Mouse (Mus musculus): ENCODE data around the gene Ceacam16. TPM values are rescaled to one million over a fixed set of nuclear protein-coding genes. Genes with fewer than 3 reads are reported as not detected.

Gene Ceacam16
- not detected in 2 replicates for polyA plus RNA-seq (2014; fragmentation: Nextera tagmentation; extraction: Ambion mirVana)

DNA sequence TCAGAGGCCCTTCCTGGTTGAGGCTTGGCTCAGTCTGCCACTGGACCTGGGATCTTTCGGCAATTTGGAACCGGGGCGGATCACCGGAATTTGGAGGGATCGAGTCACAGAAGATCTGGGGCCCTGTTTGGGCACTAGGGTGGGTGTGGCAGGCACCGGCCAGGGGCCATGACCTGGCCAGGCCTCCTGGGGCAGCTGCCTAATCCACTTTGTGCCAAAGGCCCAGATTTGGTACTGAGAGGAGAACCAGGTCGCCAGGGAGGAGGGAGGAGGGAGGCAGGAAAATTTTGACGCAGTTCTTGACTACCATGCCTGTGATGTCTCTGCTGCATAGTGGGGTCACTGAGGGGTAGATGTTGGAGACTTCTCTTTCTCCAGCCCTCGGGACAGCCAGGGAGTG is at the start of gene Ceacam16:
Gene Ceacam16 (minus strand): TSS at position 101 of the 400 bp plus-strand sequence.
- Histone ChIP-seq H3K27ac (replicated peaks; ENCODE audit: low read depth, low read length) (no peak within 1 kb of the TSS), H3K4me1 (ENCODE audit: control insufficient read depth, insufficient read depth, low read length) (no peaks in the 10 kb centered on the region), H3K27me3 (replicated peaks; ENCODE audit: control insufficient read depth, insufficient read depth, low read length) (no peaks in the 10 kb centered on the region), H3K4me3 (ENCODE audit: low read depth, low read length) (no peak within 1 kb of the TSS), H3K9me3 (ENCODE audit: control insufficient read depth, low read length) (no peaks in the 10 kb centered on the region), H3K4me2 (ENCODE audit: low read depth, low read length) (no peak within 1 kb of the TSS), H3K9ac (ENCODE audit: low read depth, low read length) (no peak within 1 kb of the TSS), H3K36me3 (ENCODE audit: control insufficient read depth, insufficient read depth, low read length) (no peaks in the 10 kb centered on the region)
- ATAC-seq (ENCODE audit: low read depth) (no peak), DNase-seq (ENCODE audit: low spot score) (no peak)
- 74% methylated on average over 9 of the region's 9 CpGs for WGBS

DNA sequence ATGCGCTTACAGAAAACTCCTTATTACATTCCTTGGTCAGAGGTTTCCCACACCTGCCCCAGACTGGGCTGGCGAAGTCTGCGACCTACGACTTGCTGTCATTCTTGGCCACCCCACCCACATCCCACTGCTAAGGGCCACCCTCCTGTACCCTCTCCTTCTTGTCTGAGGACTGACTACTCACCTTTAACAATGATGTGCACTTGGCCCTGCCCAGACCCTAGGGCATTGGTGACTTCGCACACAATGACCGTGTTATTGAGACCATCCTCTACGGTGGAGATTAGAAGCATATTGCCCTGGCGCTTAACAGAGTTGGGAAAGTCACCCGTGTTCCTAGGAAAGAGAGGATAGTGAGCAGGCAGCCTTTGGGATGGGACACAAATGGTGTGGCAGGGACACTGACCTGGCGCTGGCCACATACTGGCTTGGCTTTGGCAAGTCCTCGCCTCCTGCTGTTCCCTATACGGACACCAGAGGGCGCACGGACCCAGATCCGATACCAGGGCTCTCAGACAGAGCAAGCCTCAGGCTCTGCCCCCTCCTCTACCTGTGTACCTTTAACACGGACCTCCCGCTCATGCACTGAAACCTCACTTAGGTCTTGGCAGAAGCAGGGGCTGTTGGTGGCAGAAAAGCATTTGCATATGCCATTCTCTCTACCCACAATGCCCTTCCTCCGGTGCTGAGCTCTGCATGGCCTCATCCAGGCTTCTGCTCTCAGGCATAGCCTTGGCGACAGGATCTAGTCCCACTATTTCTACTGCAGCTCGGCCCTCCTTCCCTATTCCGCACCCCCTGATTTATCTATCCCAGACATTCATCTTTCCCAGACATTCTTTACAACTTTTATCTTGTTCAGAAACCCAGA is 49.6 kb upstream of the Ceacam16 start:
- WGBS: 55% methylated on average over 21 of the region's 21 CpGs
- H3K27me3 ChIP-seq (replicated peaks; ENCODE audit: control insufficient read depth, insufficient read depth, low read length): no peaks in the 10 kb centered on the region
- ATAC-seq (ENCODE audit: low read depth) (peak; percentile 75), DNase-seq (ENCODE audit: low spot score) (peak; percentile 57)
- no peak overlapping the region for H3K4me2 ChIP-seq (ENCODE audit: low read depth, low read length)
- no peak overlapping the region for H3K4me3 ChIP-seq (ENCODE audit: low read depth, low read length)
- H3K4me1 ChIP-seq (ENCODE audit: control insufficient read depth, insufficient read depth, low read length): no peaks in the 10 kb centered on the region
- no peak overlapping the region for H3K9ac ChIP-seq (ENCODE audit: low read depth, low read length)
- no peak overlapping the region for H3K27ac ChIP-seq (replicated peaks; ENCODE audit: low read depth, low read length)
- peaks cover 8% of the 10 kb centered on the region for H3K9me3 ChIP-seq (ENCODE audit: control insufficient read depth, low read length)
- H3K36me3 ChIP-seq (ENCODE audit: control insufficient read depth, insufficient read depth, low read length): peaks cover 56% of the 10 kb centered on the region

DNA sequence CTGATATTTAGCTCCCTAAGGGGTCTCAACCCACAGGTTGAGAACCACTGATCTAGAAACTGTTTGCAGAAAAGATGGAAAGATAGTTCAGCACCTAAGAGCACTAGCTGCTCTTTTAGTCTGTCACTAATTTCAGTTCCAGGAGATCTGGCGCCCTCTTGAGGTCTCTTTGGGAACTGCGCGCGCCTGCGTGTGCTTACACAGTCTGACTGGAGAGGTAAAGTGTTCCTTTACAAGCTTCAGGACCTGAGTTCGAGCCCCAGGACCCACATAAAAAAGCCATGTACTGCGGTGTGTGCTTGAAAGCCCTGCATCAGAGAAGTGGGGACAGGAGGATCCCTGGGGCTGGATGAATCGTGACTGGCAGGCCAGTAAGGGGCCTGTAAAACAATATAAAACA is 28.8 kb upstream of the Ceacam16 start:
- DNase-seq (ENCODE audit: low spot score): peak; percentile 13
- Histone ChIP-seq H3K4me1 (ENCODE audit: control insufficient read depth, insufficient read depth, low read length) (no peaks in the 10 kb centered on the region), H3K9me3 (ENCODE audit: control insufficient read depth, low read length) (0 out of 2 replicates have a peak, but pooled peaks cover 2% of the 10 kb centered on the region), H3K4me2 (ENCODE audit: low read depth, low read length) (no peak overlapping the region), H3K9ac (ENCODE audit: low read depth, low read length) (no peak overlapping the region), H3K4me3 (ENCODE audit: low read depth, low read length) (no peak overlapping the region), H3K36me3 (ENCODE audit: control insufficient read depth, insufficient read depth, low read length) (no peaks in the 10 kb centered on the region), H3K27me3 (replicated peaks; ENCODE audit: control insufficient read depth, insufficient read depth, low read length) (no peaks in the 10 kb centered on the region), H3K27ac (replicated peaks; ENCODE audit: low read depth, low read length) (no peak overlapping the region)
- 43% methylated on average over 8 of the region's 8 CpGs for WGBS
- ATAC-seq (ENCODE audit: low read depth): no peak

DNA sequence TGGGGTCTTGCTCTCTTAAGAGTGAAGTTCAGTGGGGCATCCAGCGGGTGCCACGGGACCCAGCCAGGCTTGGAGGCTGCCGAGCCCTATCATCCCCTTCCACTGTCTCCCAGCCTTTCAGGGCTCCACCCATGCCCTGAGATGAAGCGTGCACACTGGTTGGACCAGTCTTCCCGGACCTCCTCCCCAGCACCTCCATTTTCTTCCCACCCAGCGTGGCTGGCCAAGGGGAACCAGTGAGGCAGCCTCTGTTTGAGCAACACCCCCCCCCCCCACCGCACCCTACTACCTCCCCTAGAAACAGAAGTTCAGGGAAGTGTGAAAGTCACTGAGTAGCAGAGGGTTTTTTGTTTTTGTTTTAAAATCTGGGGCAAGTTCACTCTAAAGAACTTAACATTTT is 26.8 kb upstream of the Ceacam16 start, which contains the start of gene Ceacam19:
Gene Ceacam19 (minus strand): TSS at position 117 of the 400 bp plus-strand sequence.
- Histone ChIP-seq H3K4me1 (ENCODE audit: control insufficient read depth, insufficient read depth, low read length) (no peaks in the 10 kb centered on the region), H3K9ac (ENCODE audit: low read depth, low read length) (no peak within 1 kb of the TSS), H3K4me3 (ENCODE audit: low read depth, low read length) (no peak within 1 kb of the TSS), H3K27me3 (replicated peaks; ENCODE audit: control insufficient read depth, insufficient read depth, low read length) (no peaks in the 10 kb centered on the region), H3K36me3 (ENCODE audit: control insufficient read depth, insufficient read depth, low read length) (no peaks in the 10 kb centered on the region), H3K27ac (replicated peaks; ENCODE audit: low read depth, low read length) (no peak within 1 kb of the TSS), H3K4me2 (ENCODE audit: low read depth, low read length) (no peak within 1 kb of the TSS), H3K9me3 (ENCODE audit: control insufficient read depth, low read length) (0 out of 2 replicates have a peak, but pooled peaks cover 2% of the 10 kb centered on the region)
- DNase-seq (ENCODE audit: low spot score): peak; percentile 13
- no peak for ATAC-seq (ENCODE audit: low read depth)
- WGBS: 75% methylated on average over 7 of the region's 7 CpGs

DNA sequence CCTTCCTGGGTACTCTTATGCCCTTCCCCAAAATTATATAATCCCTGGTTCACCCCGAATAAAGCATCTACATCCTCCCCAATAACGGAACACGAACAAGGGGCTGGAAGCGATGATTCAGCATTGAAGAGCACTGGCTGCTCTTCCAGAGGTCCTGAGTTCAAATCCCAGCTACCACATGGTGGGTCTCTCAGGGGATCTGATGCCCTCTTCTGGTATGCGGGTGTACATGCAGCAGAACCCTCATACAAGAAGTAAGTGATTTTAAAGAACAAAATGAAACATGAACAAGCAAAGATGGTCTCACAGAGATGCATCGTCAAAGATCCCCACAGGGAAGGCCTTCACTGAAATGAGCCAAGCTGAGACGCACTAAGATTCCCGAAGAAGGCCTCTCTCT is 19.7 kb upstream of the Ceacam16 start:
- WGBS: 79% methylated on average over 8 of the region's 8 CpGs
- Histone ChIP-seq H3K4me2 (ENCODE audit: low read depth, low read length) (no peak overlapping the region), H3K36me3 (ENCODE audit: control insufficient read depth, insufficient read depth, low read length) (no peaks in the 10 kb centered on the region), H3K9me3 (ENCODE audit: control insufficient read depth, low read length) (no peaks in the 10 kb centered on the region), H3K27me3 (replicated peaks; ENCODE audit: control insufficient read depth, insufficient read depth, low read length) (no peaks in the 10 kb centered on the region), H3K4me1 (ENCODE audit: control insufficient read depth, insufficient read depth, low read length) (no peaks in the 10 kb centered on the region), H3K4me3 (ENCODE audit: low read depth, low read length) (no peak overlapping the region), H3K27ac (replicated peaks; ENCODE audit: low read depth, low read length) (no peak overlapping the region), H3K9ac (ENCODE audit: low read depth, low read length) (no peak overlapping the region)
- no peak for ATAC-seq (ENCODE audit: low read depth)
- DNase-seq (ENCODE audit: low spot score): no peak

DNA sequence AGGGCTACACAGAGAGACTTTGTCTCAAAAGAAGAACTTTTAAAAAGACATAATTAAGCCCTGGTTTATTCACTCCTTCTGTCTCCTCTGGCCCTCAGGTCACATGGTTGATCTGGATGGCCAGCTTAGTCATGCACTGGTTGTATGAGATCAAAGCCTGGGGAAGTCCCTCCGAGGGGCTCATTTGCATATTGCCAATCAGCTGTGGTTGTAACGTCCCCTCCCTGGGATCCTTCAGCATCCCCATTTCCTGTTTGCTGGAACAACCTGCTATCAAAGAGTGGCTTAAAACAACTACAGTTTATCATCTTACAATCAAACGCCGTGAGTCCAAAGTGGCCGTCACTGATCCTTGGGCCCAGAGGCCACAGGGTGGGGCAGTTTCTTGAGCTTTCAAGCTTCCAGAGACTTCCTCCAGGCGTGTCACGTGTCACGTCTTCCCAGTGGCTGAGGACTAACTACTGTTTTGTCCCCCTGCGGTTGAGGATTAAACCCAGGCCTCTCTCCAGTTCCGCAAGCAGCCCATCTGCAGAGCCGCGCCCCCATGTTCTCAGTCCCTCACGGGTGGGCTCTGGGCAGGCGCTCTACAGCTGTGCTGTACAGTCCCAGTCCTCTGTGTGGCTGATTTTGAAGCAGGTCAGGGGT is 15.8 kb upstream of the Ceacam16 start:
- no peak overlapping the region for H3K4me2 ChIP-seq (ENCODE audit: low read depth, low read length)
- no peaks in the 10 kb centered on the region for H3K4me1 ChIP-seq (ENCODE audit: control insufficient read depth, insufficient read depth, low read length)
- ATAC-seq (ENCODE audit: low read depth): peak; percentile 44; the same call in 1 of the 2 replicates
- H3K4me3 ChIP-seq (ENCODE audit: low read depth, low read length): no peak overlapping the region
- no peaks in the 10 kb centered on the region for H3K27me3 ChIP-seq (replicated peaks; ENCODE audit: control insufficient read depth, insufficient read depth, low read length)
- H3K9ac ChIP-seq (ENCODE audit: low read depth, low read length): no peak overlapping the region
- no peaks in the 10 kb centered on the region for H3K36me3 ChIP-seq (ENCODE audit: control insufficient read depth, insufficient read depth, low read length)
- 46% methylated on average over 14 of the region's 14 CpGs for WGBS
- H3K27ac ChIP-seq (replicated peaks; ENCODE audit: low read depth, low read length): no peak overlapping the region
- H3K9me3 ChIP-seq (ENCODE audit: control insufficient read depth, low read length): no peaks in the 10 kb centered on the region
- peak; percentile 32 for DNase-seq (ENCODE audit: low spot score)

DNA sequence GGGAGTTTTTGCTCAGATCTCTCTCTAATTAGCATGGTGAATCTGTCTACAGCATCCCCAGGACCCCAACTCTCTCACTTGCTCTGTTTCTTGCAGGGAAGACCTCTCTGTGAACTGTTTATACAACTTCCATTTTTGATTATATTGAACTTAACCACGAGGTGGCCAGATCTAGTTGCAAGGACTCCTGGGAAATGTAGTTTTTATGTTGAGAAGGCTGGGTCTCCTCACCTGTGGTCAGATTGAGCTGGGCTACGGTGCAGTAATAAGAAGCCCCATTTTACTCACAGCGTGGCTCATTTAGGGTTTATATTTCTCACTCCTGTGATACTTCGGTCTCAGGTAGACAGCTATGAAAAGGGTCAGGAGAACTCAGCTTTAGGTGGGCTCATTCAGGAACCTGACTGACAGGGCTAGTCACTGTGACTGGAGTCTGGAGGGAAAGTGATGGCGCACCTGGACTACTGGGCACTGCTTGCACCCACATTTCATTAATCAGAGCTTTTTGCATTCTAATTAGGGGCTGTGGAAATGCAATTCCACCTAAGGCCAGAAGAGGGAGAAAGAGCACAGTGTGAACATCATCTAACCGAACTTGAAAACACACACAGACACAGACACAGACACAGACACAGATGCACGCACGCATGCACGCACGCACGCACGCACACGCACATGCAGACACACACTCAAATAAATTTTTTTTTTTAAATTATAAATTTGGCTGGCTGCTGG is 15.0 kb upstream of the Ceacam16 start:
- 0 out of 2 replicates have a peak, but pooled peaks have one; percentile 30 for ATAC-seq (ENCODE audit: low read depth)
- Histone ChIP-seq H3K36me3 (ENCODE audit: control insufficient read depth, insufficient read depth, low read length) (no peaks in the 10 kb centered on the region), H3K9me3 (ENCODE audit: control insufficient read depth, low read length) (no peaks in the 10 kb centered on the region), H3K9ac (ENCODE audit: low read depth, low read length) (no peak overlapping the region), H3K4me2 (ENCODE audit: low read depth, low read length) (no peak overlapping the region; the same call in 1 of the 2 replicates), H3K27ac (replicated peaks; ENCODE audit: low read depth, low read length) (no peak overlapping the region), H3K4me3 (ENCODE audit: low read depth, low read length) (no peak overlapping the region), H3K4me1 (ENCODE audit: control insufficient read depth, insufficient read depth, low read length) (no peaks in the 10 kb centered on the region), H3K27me3 (replicated peaks; ENCODE audit: control insufficient read depth, insufficient read depth, low read length) (no peaks in the 10 kb centered on the region)
- WGBS: 44% methylated on average over 13 of the region's 13 CpGs
- DNase-seq (ENCODE audit: low spot score): peak; percentile 31

- Histone ChIP-seq H3K9me3 (ENCODE audit: control insufficient read depth, low read length) (no peaks in the 10 kb centered on the region), H3K4me3 (ENCODE audit: low read depth, low read length) (no peak overlapping the region), H3K27me3 (replicated peaks; ENCODE audit: control insufficient read depth, insufficient read depth, low read length) (no peaks in the 10 kb centered on the region), H3K4me1 (ENCODE audit: control insufficient read depth, insufficient read depth, low read length) (no peaks in the 10 kb centered on the region), H3K36me3 (ENCODE audit: control insufficient read depth, insufficient read depth, low read length) (no peaks in the 10 kb centered on the region), H3K27ac (replicated peaks; ENCODE audit: low read depth, low read length) (no peak overlapping the region), H3K9ac (ENCODE audit: low read depth, low read length) (no peak overlapping the region), H3K4me2 (ENCODE audit: low read depth, low read length) (no peak overlapping the region)
- ATAC-seq (ENCODE audit: low read depth) (no peak), DNase-seq (ENCODE audit: low spot score) (peak; percentile 23)
- WGBS: 38% methylated on average over 5 of the region's 5 CpGs
Observed at GRCm38 (mm10) chr7:19871943-19872601, 11.0 kb upstream of the Ceacam16 start.

Data from embryonic facial prominence, embryonic 14.5 days (tissue).